Mouse (Mus musculus) limb, embryonic 14.5 days (tissue): Measurements from ENCODE around the gene Fam57b. TPM values are rescaled to one million over a fixed set of nuclear protein-coding genes. Genes with fewer than 3 reads are reported as not detected.

ENCODE experiments used
- ATAC-seq: fragments of 200-750 bp; cut with Nextera tagmentation; 2 replicates; pipeline ENCODE4 v1.8.0; 2017; ENCODE audit warnings: low read depth, moderate number of reproducible peaks, moderate TSS enrichment; ENCODE audit not compliant: low FRiP score
- DNase-seq: peaks from one replicate; pipeline ENCODE4 v3.0.0-alpha.2; 2015; ENCODE audit warnings: low spot score
- H3K27ac ChIP-seq: fragments of 300-500 bp; sonication (generic); replicated peaks from 2 replicates; pipeline ENCODE4 v1.5.1; 2014; ENCODE audit warnings: low read depth, mild to moderate bottlenecking, low read length, moderate library complexity, mixed read lengths
- H3K27me3 ChIP-seq: fragments of 300-500 bp; sonication (generic); 2 replicates; pipeline ENCODE4 v1.6.1; 2014; ENCODE audit warnings: low read length, mixed read lengths; ENCODE audit not compliant: control insufficient read depth, insufficient read depth
- H3K36me3 ChIP-seq: fragments of 300-500 bp; sonication (generic); 2 replicates; pipeline ENCODE4 v1.6.1; 2014; ENCODE audit warnings: mild to moderate bottlenecking, low read length, moderate library complexity, mixed read lengths; ENCODE audit not compliant: control insufficient read depth, insufficient read depth
- H3K4me1 ChIP-seq: fragments of 300-500 bp; sonication (generic); 2 replicates; pipeline ENCODE4 v1.6.1; 2014; ENCODE audit warnings: antibody characterized with exemption, low read length, mixed read lengths; ENCODE audit not compliant: control insufficient read depth, insufficient read depth
- H3K4me2 ChIP-seq: fragments of 300-500 bp; sonication (generic); replicated peaks from 2 replicates; pipeline ENCODE4 v1.6.1; 2014; ENCODE audit warnings: low read depth, mild to moderate bottlenecking, low read length, moderate library complexity; ENCODE audit not compliant: severe bottlenecking
- H3K4me3 ChIP-seq: fragments of 300-500 bp; sonication (generic); replicated peaks from 2 replicates; pipeline ENCODE4 v1.5.1; 2014; ENCODE audit warnings: low read length
- H3K9ac ChIP-seq: fragments of 300-500 bp; sonication (generic); 2 replicates; pipeline ENCODE4 v1.6.1; 2014; ENCODE audit warnings: mild to moderate bottlenecking, low read depth, low read length, moderate library complexity; ENCODE audit not compliant: severe bottlenecking
- H3K9me3 ChIP-seq: fragments of 300-500 bp; sonication (generic); 2 replicates; pipeline ENCODE4 v1.6.1; 2016; ENCODE audit warnings: low read length; ENCODE audit not compliant: control insufficient read depth
- POLR2A ChIP-seq: fragments of 200-500 bp; IDR thresholded peaks from 2 replicates; pipeline ENCODE4 v1.8.0; 2012; ENCODE audit warnings: inconsistent platforms, mild to moderate bottlenecking, moderate library complexity, borderline replicate concordance; ENCODE audit not compliant: insufficient read depth, insufficient read length; ENCODE audit errors: extremely low read depth
- WGBS: fragments of 180-500 bp; shearing (Covaris S2); extraction: QIAGEN DNeasy Blood & Tissue Kit; methylation state at CpG from one replicate; pipeline ENCODE4 v1.1.7; 2014; 5-methylcytosine and 5-hydroxymethylcytosine counted together
- polyA plus RNA-seq, 2 experiments: library from polyadenylated mRNA; depleted of rRNA in 1 of 2; stranded (reverse) in 1 of 2; unstranded in 1 of 2; fragments of >200 nt; fragmentation: Nextera tagmentation in 1 of 2; extraction: Ambion mirVana in 1 of 2; gene quantifications; 2 replicates each; pipeline versions ENCODE4 v1.2.1 to v1.2.3; 2012 to 2014

Gene Fam57b
- polyA plus RNA-seq, 2 experiments = 0.21 to 1.6 TPM

DNA sequence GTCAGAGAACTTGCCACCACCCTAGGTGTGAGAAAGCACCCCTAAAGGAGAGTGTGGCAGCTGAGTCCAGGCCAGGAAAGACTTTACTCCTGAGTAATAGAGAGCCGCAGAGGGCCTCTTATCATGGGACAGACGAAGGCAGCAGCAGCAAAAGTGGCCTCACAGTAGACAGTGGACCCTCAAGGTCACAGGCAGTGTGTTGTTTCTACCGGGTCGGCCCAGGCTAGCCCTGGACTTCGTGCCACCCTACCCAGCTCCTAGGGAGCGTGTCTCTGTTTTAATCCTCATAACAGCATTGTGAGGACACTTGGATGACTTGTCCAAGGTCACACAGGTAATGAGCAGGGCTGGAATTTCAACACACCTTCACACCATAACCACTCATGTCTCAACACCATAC lies 52.7 kb downstream of the Fam57b start:
- DNase-seq (no peak), ATAC-seq (no peak)
- Histone ChIP-seq H3K9me3 (no peaks in the 10 kb centered on the region), H3K4me1 (peaks cover 6% of the 10 kb centered on the region; the same call in 1 of the 2 replicates), H3K9ac (no peak overlapping the region), H3K4me3 (no peak overlapping the region), H3K27ac (no peak overlapping the region), H3K4me2 (no peak overlapping the region), H3K27me3 (peaks cover 32% of the 10 kb centered on the region), H3K36me3 (peaks cover 37% of the 10 kb centered on the region)
- TF ChIP-seq POLR2A = no peak
- WGBS = 85% methylated on average over 6 of the region's 6 CpGs

DNA sequence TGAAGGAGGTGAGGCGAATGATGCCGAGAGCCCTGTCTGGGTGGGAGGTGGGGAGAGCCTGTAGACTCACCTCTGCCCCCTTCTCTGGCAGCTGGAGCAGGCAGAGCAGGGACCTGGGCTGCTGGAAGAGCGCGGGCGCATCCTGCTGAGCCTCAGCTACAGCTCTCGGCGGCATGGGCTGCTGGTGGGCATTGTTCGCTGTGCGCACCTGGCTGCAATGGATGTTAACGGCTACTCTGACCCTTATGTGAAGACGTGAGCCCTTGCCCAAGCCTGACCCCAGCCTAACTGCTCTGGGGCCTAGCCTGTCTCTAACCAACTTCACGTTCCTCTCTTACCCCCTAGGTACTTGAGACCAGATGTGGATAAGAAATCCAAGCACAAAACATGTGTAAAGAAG lies 53.7 kb downstream of the Fam57b start:
- H3K9ac ChIP-seq = no peak overlapping the region
- no peak overlapping the region for H3K27ac ChIP-seq
- H3K36me3 ChIP-seq = peaks cover 47% of the 10 kb centered on the region
- 40% methylated on average over 12 of the region's 12 CpGs for WGBS
- DNase-seq (no peak), ATAC-seq (no peak)
- H3K9me3 ChIP-seq = no peaks in the 10 kb centered on the region
- H3K4me3 ChIP-seq = no peak overlapping the region
- H3K4me1 ChIP-seq = peaks cover 6% of the 10 kb centered on the region; the same call in 1 of the 2 replicates
- peaks cover 32% of the 10 kb centered on the region for H3K27me3 ChIP-seq
- no peak for TF ChIP-seq POLR2A
- H3K4me2 ChIP-seq = no peak overlapping the region

DNA sequence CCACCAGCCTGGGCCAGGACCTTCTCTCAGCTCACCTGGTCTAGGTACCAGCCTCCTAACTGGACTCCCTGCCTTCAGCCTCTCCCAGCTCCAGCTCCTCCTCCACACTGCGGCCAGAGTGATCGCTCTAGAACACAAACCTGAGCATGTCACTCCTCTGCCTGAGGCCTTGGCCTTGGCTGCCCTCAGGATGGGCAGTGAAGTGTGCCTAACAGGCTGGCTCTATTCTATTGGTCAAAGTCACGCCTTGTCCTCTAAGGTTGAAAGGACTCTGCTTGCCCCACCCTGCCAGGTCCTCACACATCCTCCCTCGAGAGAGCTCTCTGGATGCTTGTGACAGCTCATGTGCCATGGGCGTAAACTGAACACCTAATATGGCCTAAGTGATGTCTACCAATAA lies 56.0 kb downstream of the Fam57b start:
- Histone ChIP-seq H3K4me2 (no peak overlapping the region), H3K9me3 (no peaks in the 10 kb centered on the region), H3K4me3 (no peak overlapping the region), H3K36me3 (peaks cover 68% of the 10 kb centered on the region), H3K9ac (no peak overlapping the region), H3K4me1 (peaks cover under 1% of the 10 kb centered on the region; the same call in 1 of the 2 replicates), H3K27ac (no peak overlapping the region), H3K27me3 (peaks cover 18% of the 10 kb centered on the region)
- DNase-seq = no peak
- WGBS = 89% methylated on average over 5 of the region's 5 CpGs
- TF ChIP-seq POLR2A = no peak
- no peak for ATAC-seq

DNA sequence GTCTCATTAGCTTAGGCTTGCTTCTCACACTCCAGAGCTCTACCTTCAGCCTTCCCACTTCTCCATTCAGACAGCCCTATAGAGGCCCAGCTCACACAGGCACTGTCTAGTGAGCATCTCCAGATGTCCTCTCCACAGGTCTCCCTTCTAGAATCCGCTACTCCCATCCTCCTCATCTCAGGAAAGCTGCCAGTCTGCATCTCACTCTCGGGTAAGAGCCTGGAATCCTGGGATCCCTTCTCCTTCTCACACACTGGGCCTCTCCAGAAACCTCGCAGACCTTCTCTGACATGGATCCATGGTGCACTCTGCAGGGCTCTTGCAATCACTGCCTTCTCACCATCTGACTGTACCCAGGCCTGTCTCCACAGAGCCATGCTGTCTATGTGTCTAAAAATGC lies 58.2 kb downstream of the Fam57b start:
- Histone ChIP-seq H3K4me1 (peaks cover 1% of the 10 kb centered on the region; the same call in 1 of the 2 replicates), H3K4me3 (no peak overlapping the region), H3K36me3 (peaks cover 82% of the 10 kb centered on the region), H3K4me2 (no peak overlapping the region), H3K9me3 (no peaks in the 10 kb centered on the region), H3K27me3 (no peaks in the 10 kb centered on the region), H3K27ac (no peak overlapping the region), H3K9ac (no peak overlapping the region)
- DNase-seq (no peak), ATAC-seq (no peak)
- no peak for TF ChIP-seq POLR2A
- WGBS = 86% methylated on average over 3 of the region's 3 CpGs

DNA sequence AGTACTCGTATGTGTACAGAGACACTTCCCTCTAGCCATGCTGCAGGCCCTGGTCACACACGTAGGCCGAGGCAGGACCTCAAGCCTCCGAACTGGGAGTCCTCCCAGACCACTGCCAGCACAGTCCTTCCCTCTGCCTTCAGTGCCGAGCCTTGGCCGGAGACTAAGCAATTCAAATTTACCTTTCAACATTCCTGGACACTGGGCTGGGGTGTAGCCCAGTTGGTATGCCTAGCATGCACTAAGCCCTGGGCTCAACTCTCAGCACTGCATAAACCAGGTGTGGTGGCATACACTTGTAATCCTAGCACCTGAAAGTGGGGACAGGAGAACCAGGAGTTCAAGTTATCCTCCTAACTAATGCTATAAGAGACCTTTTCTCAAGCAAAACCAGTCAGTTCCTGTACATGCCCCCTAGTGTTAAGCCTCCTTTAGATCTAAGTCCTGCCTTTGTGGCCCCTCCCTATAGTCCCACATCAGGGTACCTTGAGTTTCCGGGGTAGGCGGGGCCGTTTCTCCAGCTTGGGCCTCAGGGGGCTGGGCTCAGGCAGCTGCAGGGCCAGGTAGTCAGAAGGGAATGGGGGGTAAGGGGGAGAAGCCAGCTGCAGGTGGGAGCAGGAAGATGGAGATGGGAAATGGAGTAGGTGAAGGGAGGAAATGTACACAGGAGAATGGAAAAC lies 59.4 kb downstream of the Fam57b start:
- DNase-seq = no peak

More for the DNA sequence above, 59.4 kb downstream of the Fam57b start:
- Histone ChIP-seq H3K4me1 (peaks cover 6% of the 10 kb centered on the region; the same call in 1 of the 2 replicates), H3K9me3 (no peaks in the 10 kb centered on the region), H3K27ac (no peak overlapping the region), H3K36me3 (peaks cover 78% of the 10 kb centered on the region), H3K27me3 (no peaks in the 10 kb centered on the region), H3K9ac (no peak overlapping the region), H3K4me3 (no peak overlapping the region), H3K4me2 (no peak overlapping the region)
- TF ChIP-seq POLR2A = no peak
- WGBS = 81% methylated on average over 9 of the region's 9 CpGs
- no peak for ATAC-seq
